Mouse (Mus musculus): Measurements from ENCODE around the gene Gjb6. TPM values are rescaled to one million over a fixed set of nuclear protein-coding genes. Genes with fewer than 3 reads are reported as not detected.

Gene Gjb6
- total and polyA plus RNA-seq, 3 experiments: not detected

DNA sequence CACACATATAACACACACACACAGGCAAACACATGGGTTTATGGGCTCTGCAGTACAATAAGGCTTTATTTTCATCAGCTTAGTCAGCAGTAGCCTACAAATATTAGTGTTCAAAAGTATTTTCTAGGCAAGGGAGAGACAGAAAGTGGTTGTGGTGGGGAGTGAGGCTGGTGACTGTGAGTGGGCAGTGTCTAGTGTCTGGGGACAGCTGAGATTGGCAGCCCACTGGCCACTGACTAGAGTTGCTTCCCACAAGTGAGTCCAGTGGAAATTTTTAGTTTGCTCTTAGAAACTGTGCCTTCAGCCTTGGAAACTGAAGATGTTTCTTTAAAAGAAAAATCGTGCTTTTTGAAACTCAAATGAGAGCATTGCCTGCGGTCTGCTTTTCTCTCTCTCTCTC is 28.4 kb upstream of the Gjb6 start:
- no peak overlapping the region for H3K9ac ChIP-seq (ENCODE audit: insufficient read depth, low read depth)
- dilution Hi-C loops (cut with MboI; ENCODE audit: extremely low pct_ligation_motif_present, extremely low pct_unique_long_range_greater_than_20kb, low sequenced_read_pairs) (no loop called here), in situ Hi-C loops (cut with MboI; ENCODE audit: low pct_ligation_motif_present, low pct_unique_long_range_greater_than_20kb, low sequenced_read_pairs) (no loop called here)
- TF ChIP-seq RCOR1 (conservative IDR thresholded peaks at IDR 0.05; ENCODE audit: low read depth, low read length) (no peak), USF1 (IDR thresholded peaks at IDR 0.05; ENCODE audit: low read depth, low read length) (no peak)
- H3K4me3 ChIP-seq (replicated peaks in 1 of 3; ENCODE audit: low read depth in 2 of 3, low read length in 2 of 3, poor library complexity in 1 of 3): no peak overlapping the region
- peaks cover 1% of the 10 kb centered on the region for H3K27me3 ChIP-seq (replicated peaks)
- H3K9me3 ChIP-seq (replicated peaks; ENCODE audit: low read length): no peaks in the 10 kb centered on the region
- 0 out of 4 replicates have a peak, but pooled peaks cover 0 to 7% of the 10 kb centered on the region in 2 experiments for H3K4me1 ChIP-seq (ENCODE audit: control insufficient read depth in 1 of 2, insufficient read depth in 2 of 2)
- DNase-seq (ENCODE audit: extremely low read depth): no peak
- no peak overlapping the region for H3K27ac ChIP-seq (ENCODE audit: insufficient read depth, low read depth)
- no peak overlapping the region for H3K4me2 ChIP-seq (ENCODE audit: insufficient read depth, low read depth, poor library complexity, severe bottlenecking)
- no peaks in the 10 kb centered on the region for H3K79me2 ChIP-seq (replicated peaks; ENCODE audit: control insufficient read depth, extremely low read depth, insufficient read depth, poor library complexity, severe bottlenecking)
- H3K36me3 ChIP-seq (replicated peaks in 1 of 2; ENCODE audit: control insufficient read depth in 1 of 2, insufficient read depth in 1 of 2, low read length in 1 of 2): no peaks in the 10 kb centered on the region

DNA sequence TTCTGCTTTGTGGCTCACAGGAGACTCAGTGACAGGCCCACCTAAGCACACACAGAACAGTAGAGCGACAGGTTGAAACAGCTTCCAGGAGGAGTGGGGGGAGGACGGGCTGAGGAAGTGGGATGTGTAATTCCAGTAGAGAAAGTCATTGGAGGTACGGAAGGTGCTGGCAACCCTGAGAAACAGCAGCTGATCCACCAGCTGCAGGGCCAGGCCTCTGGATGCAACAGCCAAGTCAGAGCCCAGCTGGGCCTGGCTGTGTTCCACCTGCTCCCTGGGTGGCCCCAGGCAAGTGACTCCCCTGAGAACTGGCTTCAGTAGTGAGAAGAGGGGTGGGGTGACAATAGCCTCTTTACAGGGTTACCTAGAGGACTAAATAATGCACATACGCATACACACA is 27.8 kb upstream of the Gjb6 start:
- Histone ChIP-seq H3K9ac (ENCODE audit: insufficient read depth, low read depth) (no peak overlapping the region), H3K9me3 (replicated peaks; ENCODE audit: low read length) (no peaks in the 10 kb centered on the region), H3K27ac (ENCODE audit: insufficient read depth, low read depth) (no peak overlapping the region), H3K4me3 (replicated peaks in 1 of 3; ENCODE audit: low read depth in 2 of 3, low read length in 2 of 3, poor library complexity in 1 of 3) (no peak overlapping the region), H3K36me3 (replicated peaks in 1 of 2; ENCODE audit: control insufficient read depth in 1 of 2, insufficient read depth in 1 of 2, low read length in 1 of 2) (no peaks in the 10 kb centered on the region), H3K27me3 (replicated peaks) (peaks cover 1% of the 10 kb centered on the region), H3K4me2 (ENCODE audit: insufficient read depth, low read depth, poor library complexity, severe bottlenecking) (no peak overlapping the region), H3K4me1 (ENCODE audit: control insufficient read depth in 1 of 2, insufficient read depth in 2 of 2) (0 out of 4 replicates have a peak, but pooled peaks cover 0 to 7% of the 10 kb centered on the region in 2 experiments), H3K79me2 (replicated peaks; ENCODE audit: control insufficient read depth, extremely low read depth, insufficient read depth, poor library complexity, severe bottlenecking) (no peaks in the 10 kb centered on the region)
- in situ Hi-C loops (cut with MboI; ENCODE audit: low pct_ligation_motif_present, low pct_unique_long_range_greater_than_20kb, low sequenced_read_pairs): no loop called here
- TF ChIP-seq USF2 (conservative IDR thresholded peaks at IDR 0.05; ENCODE audit: low read depth, low read length) (no peak), POLR2AphosphoS2 (IDR thresholded peaks at IDR 0.05; ENCODE audit: low read depth, low read length) (no peak), TBP (conservative IDR thresholded peaks at IDR 0.05; ENCODE audit: low read depth, low read length) (no peak), GABPA (IDR thresholded peaks at IDR 0.05; ENCODE audit: insufficient replicate concordance, low read depth, low read length) (no peak), IRF4 (IDR thresholded peaks at IDR 0.05; ENCODE audit: low read depth, low read length) (no peak), E2F4 (IDR thresholded peaks at IDR 0.05; ENCODE audit: insufficient replicate concordance, low read depth, low read length) (no peak), ELF1 (IDR thresholded peaks at IDR 0.05; ENCODE audit: low read depth, low read length) (no peak), NRF1 (IDR thresholded peaks at IDR 0.05; ENCODE audit: low read depth, low read length) (no peak), ZC3H11A (IDR thresholded peaks at IDR 0.05; ENCODE audit: low read depth, low read length) (no peak), RCOR1 (conservative IDR thresholded peaks at IDR 0.05; ENCODE audit: low read depth, low read length) (no peak), MXI1 (IDR thresholded peaks at IDR 0.05; ENCODE audit: low read depth, low read length) (no peak), EP300 (IDR thresholded peaks at IDR 0.05; ENCODE audit: low read length) (no peak), JUND (conservative IDR thresholded peaks at IDR 0.05; ENCODE audit: low read depth, low read length) (no peak), HCFC1 (IDR thresholded peaks at IDR 0.05; ENCODE audit: low read depth, low read length) (no peak), CHD2 (IDR thresholded peaks at IDR 0.05; ENCODE audit: low read length) (no peak)
- DNase-seq (ENCODE audit: extremely low read depth): no peak
- dilution Hi-C loops (cut with MboI; ENCODE audit: extremely low pct_ligation_motif_present, extremely low pct_unique_long_range_greater_than_20kb, low sequenced_read_pairs): no loop called here

Data from CH12.LX (cell line).